Mouse (Mus musculus) hindbrain, embryonic 12.5 days (tissue): ENCODE measurements around the gene Sae1. TPM values are rescaled to one million over a fixed set of nuclear protein-coding genes. Genes with fewer than 3 reads are reported as not detected.
A peak's percentile ranks its signal among the peaks of the same experiment; 100 is the strongest.

Source experiments
- ATAC-seq: fragments of 200-750 bp; cut with Nextera tagmentation; 2 replicates; pipeline ENCODE4 v1.8.0; 2017; ENCODE audit warnings: moderate TSS enrichment; ENCODE audit not compliant: low FRiP score
- H3K27ac ChIP-seq: fragments of 300-500 bp; sonication (generic); 2 replicates; pipeline ENCODE4 v1.5.1; 2016; ENCODE audit warnings: mild to moderate bottlenecking
- H3K27me3 ChIP-seq: fragments of 300-500 bp; sonication (generic); 2 replicates; pipeline ENCODE4 v1.6.1; 2016; ENCODE audit warnings: mild to moderate bottlenecking
- H3K36me3 ChIP-seq: fragments of 300-500 bp; sonication (generic); 2 replicates; pipeline ENCODE4 v1.6.1; 2016; ENCODE audit warnings: mild to moderate bottlenecking
- H3K4me1 ChIP-seq: fragments of 300-500 bp; sonication (generic); 2 replicates; pipeline ENCODE4 v1.6.1; 2016
- H3K4me2 ChIP-seq: fragments of 300-500 bp; sonication (generic); replicated peaks from 2 replicates; pipeline ENCODE4 v1.6.1; 2016; ENCODE audit warnings: mild to moderate bottlenecking
- H3K4me3 ChIP-seq: fragments of 300-500 bp; sonication (generic); 2 replicates; pipeline ENCODE4 v1.5.1; 2016; ENCODE audit warnings: mild to moderate bottlenecking
- H3K9ac ChIP-seq: fragments of 300-500 bp; sonication (generic); 2 replicates; pipeline ENCODE4 v1.6.1; 2016; ENCODE audit warnings: mild to moderate bottlenecking, moderate library complexity
- H3K9me3 ChIP-seq: fragments of 300-500 bp; sonication (generic); replicated peaks from 2 replicates; pipeline ENCODE4 v1.6.1; 2016; ENCODE audit warnings: mild to moderate bottlenecking
- WGBS: fragments of 180-500 bp; shearing (Covaris S2); methylation state at CpG from one replicate; pipeline ENCODE4 v1.1.7; 2016; 5-methylcytosine and 5-hydroxymethylcytosine counted together
- polyA plus RNA-seq: library from polyadenylated mRNA; unstranded; fragments of >200 nt; fragmentation: Nextera tagmentation; extraction: Ambion mirVana; gene quantifications from 2 replicates; pipeline ENCODE4 v1.2.1, GENCODE M21; 2016

Sae1 gene
- polyA plus RNA-seq, 1 experiment from 2014 or later: 307 TPM

DNA sequence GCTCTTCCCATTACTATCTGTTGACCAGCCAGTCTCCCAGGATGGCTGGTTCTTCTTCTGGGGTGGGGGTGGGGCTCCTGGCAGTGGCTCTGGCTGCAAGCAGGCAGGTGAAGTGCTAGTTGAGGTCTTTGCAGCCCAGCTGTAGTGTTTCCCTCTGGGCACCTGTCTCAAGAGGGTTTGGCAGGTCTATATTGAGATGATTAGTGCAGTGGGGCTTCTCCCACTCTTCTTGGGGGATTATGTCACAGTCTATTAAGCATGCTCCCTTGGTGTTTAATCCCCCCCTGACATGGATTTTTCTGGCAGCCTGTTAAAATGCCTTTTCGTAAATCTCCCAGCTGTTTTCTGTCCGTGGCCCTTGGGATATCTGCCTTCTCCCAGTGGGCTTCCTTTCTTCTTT is 25.3 kb upstream of the Sae1 start:
- H3K4me2 ChIP-seq: no peak overlapping the region
- peak overlapping the region; percentile 41; the same call in 1 of the 2 replicates for H3K27ac ChIP-seq
- no peaks in the 10 kb centered on the region for H3K9me3 ChIP-seq
- H3K36me3 ChIP-seq: peaks cover 40% of the 10 kb centered on the region
- H3K9ac ChIP-seq: no peak overlapping the region
- WGBS: 74% methylated on average over 2 of the region's 2 CpGs
- H3K4me1 ChIP-seq: peaks cover 19% of the 10 kb centered on the region
- H3K27me3 ChIP-seq: no peaks in the 10 kb centered on the region
- no peak overlapping the region for H3K4me3 ChIP-seq
- ATAC-seq: no peak

DNA sequence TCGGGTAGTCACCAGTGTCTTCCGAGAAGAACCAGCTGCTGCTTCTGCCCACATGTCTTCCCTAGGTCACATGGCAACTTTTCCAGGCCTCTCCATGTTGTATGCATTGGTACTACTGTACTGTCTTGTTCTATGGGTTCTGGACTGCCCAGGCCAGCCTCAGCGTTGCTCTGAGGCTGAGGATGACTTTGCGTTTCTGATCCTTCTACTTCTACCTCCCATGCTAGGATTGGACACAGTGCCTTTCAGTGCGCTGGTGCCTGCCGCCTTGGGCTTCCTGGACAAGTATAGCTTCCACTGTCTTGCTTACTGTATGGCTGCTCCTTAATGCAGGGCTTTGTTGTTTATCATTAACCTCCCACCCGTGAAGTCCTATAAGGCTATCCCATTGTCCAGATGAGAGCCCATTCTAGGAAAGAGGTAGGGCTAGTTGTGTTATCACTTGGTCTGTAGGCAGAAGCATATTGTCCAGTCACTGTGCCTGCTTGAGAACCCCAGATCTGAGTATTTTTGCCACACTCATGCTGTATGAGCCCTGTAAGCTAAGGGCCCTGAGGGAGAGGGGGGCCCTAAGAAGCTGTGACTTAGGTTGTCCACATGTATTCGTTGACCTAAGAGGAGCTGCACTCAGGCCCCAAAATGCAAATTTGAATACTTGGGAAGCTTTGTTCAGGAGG is 24.8 kb upstream of the Sae1 start:
- Histone ChIP-seq H3K4me3 (no peak overlapping the region), H3K9me3 (no peaks in the 10 kb centered on the region), H3K27ac (peak overlapping the region; percentile 41; the same call in 1 of the 2 replicates), H3K4me1 (peaks cover 19% of the 10 kb centered on the region), H3K9ac (no peak overlapping the region), H3K36me3 (peaks cover 39% of the 10 kb centered on the region), H3K27me3 (no peaks in the 10 kb centered on the region), H3K4me2 (no peak overlapping the region)
- peak; percentile 51; the same call in 1 of the 2 replicates for ATAC-seq
- 91% methylated on average over 8 of the region's 8 CpGs for WGBS

DNA sequence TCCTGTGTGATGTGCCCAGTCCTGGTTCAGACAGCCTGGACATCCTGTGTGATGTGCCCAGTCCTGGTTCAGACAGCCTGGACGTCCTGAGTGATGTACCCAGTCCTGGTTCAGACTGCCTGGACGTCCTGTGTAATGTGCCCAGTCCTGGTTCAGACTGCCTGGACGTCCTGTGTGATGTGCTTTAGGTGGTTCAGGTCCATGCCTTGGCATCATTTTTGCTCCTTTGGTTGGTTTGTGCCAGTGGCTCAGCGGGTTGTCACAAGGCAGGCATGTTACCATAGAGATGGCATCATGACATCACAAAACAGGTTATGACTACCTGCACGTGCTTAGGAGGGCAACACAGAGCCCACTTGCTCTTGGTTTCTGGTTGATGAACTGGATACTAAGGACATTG is 23.5 kb upstream of the Sae1 start:
- Histone ChIP-seq H3K4me1 (peaks cover 25% of the 10 kb centered on the region), H3K27ac (no peak overlapping the region), H3K36me3 (peaks cover 26% of the 10 kb centered on the region), H3K4me2 (no peak overlapping the region), H3K4me3 (no peak overlapping the region), H3K9me3 (no peaks in the 10 kb centered on the region), H3K27me3 (no peaks in the 10 kb centered on the region), H3K9ac (no peak overlapping the region)
- ATAC-seq: no peak
- 94% methylated on average over 5 of the region's 5 CpGs for WGBS

DNA sequence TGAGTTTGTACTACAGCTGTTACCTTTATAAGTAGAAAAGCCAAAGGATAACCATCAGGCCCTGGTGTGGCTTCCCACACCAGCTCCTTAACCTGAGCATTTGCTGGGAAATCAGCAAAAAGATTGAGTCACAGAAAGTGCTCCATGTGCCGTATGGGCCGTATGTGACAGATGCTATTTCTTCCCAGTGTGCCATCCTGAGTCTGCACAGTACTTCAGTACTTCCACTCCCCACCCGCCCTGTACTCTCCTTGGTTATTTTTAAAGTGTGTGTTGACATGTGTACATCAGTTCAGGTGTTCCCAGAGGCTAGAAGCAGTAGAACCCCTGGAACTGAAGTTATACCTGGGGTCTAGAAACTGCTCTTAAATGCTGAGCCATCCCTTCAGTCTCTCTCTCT is 19.4 kb upstream of the Sae1 start:
- Histone ChIP-seq H3K27me3 (no peaks in the 10 kb centered on the region), H3K9ac (no peak overlapping the region), H3K36me3 (peaks cover 16% of the 10 kb centered on the region; the same call in 1 of the 2 replicates), H3K4me2 (no peak overlapping the region), H3K4me3 (no peak overlapping the region), H3K4me1 (peaks cover 39% of the 10 kb centered on the region), H3K27ac (no peak overlapping the region), H3K9me3 (no peaks in the 10 kb centered on the region)
- ATAC-seq: no peak
- 95% methylated on average over 3 of the region's 3 CpGs for WGBS

DNA sequence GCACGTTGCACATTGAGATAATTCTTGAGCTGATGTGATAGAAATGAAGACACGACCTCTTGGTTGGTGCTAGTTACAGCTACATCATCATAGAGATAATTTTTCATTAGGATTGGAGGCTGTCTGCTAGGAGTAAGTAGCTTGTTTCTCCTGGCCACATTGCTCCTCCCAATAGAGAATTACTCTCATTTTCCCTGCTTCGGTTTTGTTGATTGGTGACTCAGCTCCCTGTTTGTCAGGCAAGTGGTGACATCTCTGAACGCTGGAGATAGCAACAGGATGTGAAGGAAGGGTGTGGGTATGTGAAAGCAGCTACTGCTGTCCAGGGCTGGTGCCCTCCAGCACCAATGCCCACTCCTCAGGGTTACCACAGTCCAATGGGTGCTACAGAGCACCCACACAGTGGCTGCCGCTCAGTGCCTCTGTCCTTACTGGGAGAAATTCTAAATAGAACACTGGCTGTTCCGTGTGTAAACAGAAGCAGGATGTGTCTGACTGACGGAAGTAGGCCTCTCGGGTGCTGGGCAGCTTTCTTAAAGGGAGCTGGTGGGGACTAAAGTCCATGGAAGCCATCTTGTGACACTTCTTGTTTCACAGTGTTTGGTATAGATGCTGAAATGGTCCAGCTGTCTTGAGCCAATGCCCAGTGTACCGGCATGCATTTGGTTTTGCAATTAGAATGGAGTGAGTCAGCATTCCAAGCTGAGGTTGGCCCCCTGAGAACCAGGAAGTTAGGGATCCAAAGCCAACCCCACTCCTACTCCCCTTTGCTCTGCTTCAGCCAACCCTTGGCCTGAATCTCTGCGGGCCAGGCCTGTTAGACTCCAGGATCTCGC is 18.1 kb upstream of the Sae1 start:
- Histone ChIP-seq H3K4me3 (no peak overlapping the region), H3K9ac (0 out of 2 replicates have a peak overlapping the region, but pooled peaks have one; percentile 3), H3K36me3 (peaks cover 9% of the 10 kb centered on the region; the same call in 1 of the 2 replicates), H3K9me3 (no peaks in the 10 kb centered on the region), H3K4me1 (peaks cover 32% of the 10 kb centered on the region), H3K27ac (peak overlapping the region; percentile 58), H3K27me3 (no peaks in the 10 kb centered on the region), H3K4me2 (peak overlapping the region; percentile 84; the same call in 1 of the 2 replicates)
- no peak for ATAC-seq
- WGBS: 73% methylated on average over 11 of the region's 11 CpGs

DNA sequence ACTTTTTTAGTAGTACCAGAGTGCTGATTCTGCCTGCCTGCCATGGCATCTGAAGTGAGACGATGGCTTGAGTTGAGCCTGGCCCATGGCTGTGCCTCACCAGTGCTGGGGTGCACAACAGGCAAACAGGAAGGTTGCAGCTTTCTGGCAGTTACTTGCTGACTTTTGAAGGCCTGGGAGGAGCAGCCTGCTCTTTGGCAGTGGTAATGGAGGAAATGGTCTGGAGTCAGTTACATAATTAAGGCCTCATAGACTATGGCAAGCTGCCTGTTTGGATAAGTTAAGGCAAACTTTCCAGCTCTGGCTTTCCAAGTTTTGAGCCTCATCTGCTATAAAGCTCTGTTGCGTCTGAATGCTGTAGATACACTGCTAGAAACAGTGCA is 17.5 kb upstream of the Sae1 start:
- no peaks in the 10 kb centered on the region for H3K27me3 ChIP-seq
- no peak for ATAC-seq
- WGBS: 77% methylated on average over 2 of the region's 2 CpGs
- peak overlapping the region; percentile 84 for H3K4me2 ChIP-seq
- no peaks in the 10 kb centered on the region for H3K9me3 ChIP-seq
- peak overlapping the region; percentile 29; the same call in 1 of the 2 replicates for H3K9ac ChIP-seq
- H3K4me3 ChIP-seq: no peak overlapping the region
- peak overlapping the region; percentile 58 for H3K27ac ChIP-seq
- 0 out of 2 replicates have a peak, but pooled peaks cover 4% of the 10 kb centered on the region for H3K36me3 ChIP-seq
- H3K4me1 ChIP-seq: peaks cover 32% of the 10 kb centered on the region

DNA sequence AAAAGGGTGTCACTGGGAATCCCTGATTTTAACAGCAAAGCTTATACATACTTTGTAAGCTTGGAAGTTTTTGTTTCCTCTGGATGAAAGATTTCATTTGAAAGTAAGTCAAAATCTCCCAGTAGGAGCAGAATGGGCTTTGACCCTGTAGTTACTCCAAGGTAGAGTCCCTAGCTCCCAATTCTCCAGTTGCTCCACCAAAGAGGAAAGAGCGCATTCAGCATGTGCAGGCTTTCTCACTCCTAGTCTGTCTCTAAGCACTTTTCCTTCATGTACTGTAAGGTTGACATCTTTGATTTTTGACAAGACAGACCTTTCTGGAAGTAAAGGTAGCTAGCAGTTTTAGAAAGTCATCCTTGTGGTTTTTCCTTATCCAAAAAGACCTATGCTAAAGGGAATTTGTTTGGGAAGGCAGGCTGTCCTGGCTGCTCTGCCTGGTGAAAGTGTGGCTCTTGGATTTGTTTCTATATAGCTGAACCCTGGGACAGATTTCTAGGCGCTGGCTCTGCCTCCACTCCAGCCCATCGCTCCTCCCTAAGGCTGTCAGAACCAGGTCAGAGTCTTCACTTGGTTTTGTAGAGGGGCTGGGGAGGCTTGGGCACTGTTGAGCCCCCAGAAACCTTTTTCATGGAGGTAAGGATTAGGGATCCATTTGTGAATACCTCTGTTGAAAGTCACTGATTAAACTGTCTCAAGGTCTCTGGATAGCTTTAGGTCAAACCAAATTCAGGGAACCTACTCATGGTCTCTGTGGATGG is 16.9 kb upstream of the Sae1 start:
- 86% methylated on average over 3 of the region's 3 CpGs for WGBS
- Histone ChIP-seq H3K36me3 (0 out of 2 replicates have a peak, but pooled peaks cover 4% of the 10 kb centered on the region), H3K4me3 (no peak overlapping the region), H3K9ac (peak overlapping the region; percentile 29; the same call in 1 of the 2 replicates), H3K4me1 (peaks cover 32% of the 10 kb centered on the region), H3K9me3 (no peaks in the 10 kb centered on the region), H3K4me2 (peak overlapping the region; percentile 84), H3K27me3 (no peaks in the 10 kb centered on the region), H3K27ac (peak overlapping the region; percentile 58)
- no peak for ATAC-seq

DNA sequence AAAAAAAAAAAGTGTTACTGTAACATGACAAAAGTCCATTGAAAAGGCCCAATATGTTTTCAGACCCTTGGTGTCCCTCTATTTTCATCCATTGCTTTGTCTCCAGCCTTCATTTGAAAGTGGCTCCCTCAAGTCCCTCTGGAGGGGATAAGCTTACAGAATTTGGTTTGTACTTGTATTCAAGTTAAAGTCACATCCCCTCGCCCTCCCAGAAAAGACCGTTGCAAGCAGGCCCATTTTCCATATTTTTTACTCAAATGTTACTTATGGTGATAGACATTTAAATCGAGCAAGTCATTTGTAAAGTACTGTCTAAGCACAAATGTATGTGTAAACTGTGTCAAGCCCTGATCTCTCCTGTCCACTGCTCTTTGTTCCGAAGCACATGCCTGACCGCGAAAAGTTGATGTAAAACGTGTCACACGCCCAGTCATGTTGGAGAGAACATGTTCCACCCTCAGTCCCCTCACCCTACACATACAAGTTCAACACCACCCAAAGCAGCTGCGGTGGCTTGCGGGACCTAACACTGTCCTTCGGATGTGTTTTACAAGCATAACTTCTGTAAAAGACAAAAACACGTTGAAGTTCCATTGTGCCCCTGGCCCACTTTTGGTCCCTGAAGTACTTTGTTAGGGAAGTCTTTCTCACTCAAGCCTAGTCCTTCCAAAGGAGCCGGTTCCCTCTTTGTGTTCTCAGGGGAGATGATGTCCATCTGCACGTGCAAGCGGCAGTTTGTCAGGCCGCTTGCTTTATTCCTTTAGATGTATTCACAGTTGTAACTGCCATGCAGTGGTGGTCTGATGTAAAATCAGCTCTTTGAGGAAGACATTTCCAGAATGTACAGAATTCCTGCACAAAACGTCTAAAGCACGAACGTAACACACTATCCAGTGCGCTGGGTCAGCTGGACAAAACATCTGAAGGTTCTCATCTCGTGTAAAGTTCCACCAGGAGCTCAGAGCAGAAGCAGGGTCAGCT is 15.7 kb upstream of the Sae1 start:
- H3K4me1 ChIP-seq: peaks cover 38% of the 10 kb centered on the region
- no peaks in the 10 kb centered on the region for H3K9me3 ChIP-seq
- ATAC-seq: no peak
- WGBS: 28% methylated on average over 21 of the region's 21 CpGs
- peak overlapping the region; percentile 100 for H3K9ac ChIP-seq
- H3K36me3 ChIP-seq: 0 out of 2 replicates have a peak, but pooled peaks cover 4% of the 10 kb centered on the region
- H3K4me3 ChIP-seq: peak overlapping the region; percentile 94
- H3K27me3 ChIP-seq: no peaks in the 10 kb centered on the region
- peak overlapping the region; percentile 100 for H3K27ac ChIP-seq
- H3K4me2 ChIP-seq: peak overlapping the region; percentile 84

DNA sequence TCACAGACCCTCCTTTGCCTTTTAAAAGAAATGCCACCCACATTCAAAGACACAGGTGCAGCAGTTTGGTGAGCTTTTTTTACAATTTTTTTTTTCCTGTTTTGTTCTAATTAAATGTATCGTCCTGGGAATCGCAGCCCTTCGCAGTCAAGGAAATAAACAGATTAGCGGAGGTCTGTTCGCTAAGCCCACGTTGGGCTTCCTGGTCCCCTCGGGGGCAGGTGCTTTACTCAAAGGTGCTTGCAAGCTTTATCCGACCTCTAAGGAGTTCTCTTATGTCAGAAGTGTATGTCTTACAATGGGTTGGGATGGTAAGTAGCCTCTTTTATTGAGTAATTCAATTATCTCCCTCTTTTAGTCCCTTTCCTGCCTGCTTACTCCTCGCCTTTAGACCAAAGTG is 14.8 kb upstream of the Sae1 start:
- Histone ChIP-seq H3K27ac (peak overlapping the region; percentile 100), H3K4me2 (peak overlapping the region; percentile 84), H3K36me3 (no peaks in the 10 kb centered on the region), H3K9ac (peak overlapping the region; percentile 100), H3K4me1 (peaks cover 38% of the 10 kb centered on the region), H3K27me3 (no peaks in the 10 kb centered on the region), H3K4me3 (peak overlapping the region; percentile 94), H3K9me3 (no peaks in the 10 kb centered on the region)
- 2% methylated on average over 9 of the region's 9 CpGs for WGBS
- ATAC-seq: no peak

DNA sequence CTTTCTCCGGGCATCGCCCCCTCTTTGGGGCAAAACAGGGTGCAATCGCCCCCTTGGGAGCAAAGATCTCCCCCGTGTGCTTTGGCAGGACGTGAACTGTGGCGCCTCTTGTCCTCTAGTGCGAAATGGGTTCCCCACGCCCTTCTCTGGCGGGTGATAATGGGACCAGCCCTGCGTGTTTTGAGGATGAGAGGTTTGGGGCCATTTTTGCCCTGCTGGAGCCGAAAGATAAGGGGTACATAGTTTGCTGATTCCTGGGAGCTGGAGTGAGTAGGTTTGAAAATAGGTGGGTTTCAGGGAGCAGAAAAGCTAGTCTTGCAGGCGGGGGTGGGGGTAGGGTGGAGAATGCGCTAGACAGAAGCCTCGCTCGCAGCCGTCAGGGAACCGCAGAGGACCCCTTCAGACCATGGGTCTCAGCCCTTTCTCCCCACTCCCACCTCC is 14.4 kb upstream of the Sae1 start:
- Histone ChIP-seq H3K9ac (peak overlapping the region; percentile 100), H3K9me3 (no peaks in the 10 kb centered on the region), H3K36me3 (no peaks in the 10 kb centered on the region), H3K27me3 (no peaks in the 10 kb centered on the region), H3K4me2 (peak overlapping the region; percentile 84), H3K4me1 (peaks cover 37% of the 10 kb centered on the region), H3K4me3 (peak overlapping the region; percentile 94), H3K27ac (peak overlapping the region; percentile 100)
- ATAC-seq: no peak
- under 1% methylated on average over 17 of the region's 17 CpGs for WGBS
